ENCODE assay signal across 17 mouse cellular contexts in genomic region chr11:46205639-46206409, GRCm38 (mm10). TPM values are rescaled to one million over a fixed set of nuclear protein-coding genes. Genes with fewer than 3 reads are reported as not detected.
DNase-seq lines count a peak whose midpoint lies in the region; ATAC-seq and TF ChIP-seq lines count a peak whose summit lies in the region.
"Had no signal": no experiment of that assay in that cellular context is flagged by ENCODE, and none has a peak within 500 bp of the region (broad histone marks: within the 10 kb centered on the region; RNA-seq: fewer than 3 reads in every experiment).

No protein-coding gene starts in this region.

- peak; percentile 34; the same call in 1 of the 2 replicates for ATAC-seq in kidney, embryonic 15.5 days (replicated peaks; ENCODE audit: low FRiP score)
- ATAC-seq in lung, postnatal 0 days: peak; percentile 53
- ATAC-seq: forebrain, embryonic 14.5 days had no signal

- no peaks in the 10 kb centered on the region for H3K9me3 ChIP-seq in kidney, embryonic 15.5 days (replicated peaks)
- H3K9me3 ChIP-seq in lung, postnatal 0 days (ENCODE audit: low read length): no peaks in the 10 kb centered on the region
- H3K9me3 ChIP-seq: embryonic facial prominence, embryonic 12.5 days; midbrain, embryonic 10.5 days had no signal

- no peaks in the 10 kb centered on the region for H3K27me3 ChIP-seq in kidney, embryonic 15.5 days
- H3K27me3 ChIP-seq in kidney, adult 2 months (replicated peaks; ENCODE audit: control insufficient read depth, insufficient read depth, low read length): no peaks in the 10 kb centered on the region
- H3K27me3 ChIP-seq in lung, postnatal 0 days (replicated peaks; ENCODE audit: insufficient read depth, low read length): no peaks in the 10 kb centered on the region
- H3K27me3 ChIP-seq: embryonic facial prominence, embryonic 12.5 days had no signal

- H3K27ac ChIP-seq in kidney, embryonic 15.5 days: peak overlapping the region; percentile 58
- no peak overlapping the region for H3K27ac ChIP-seq in kidney, adult 2 months (ENCODE audit: insufficient read depth, low read depth, low read length)
- H3K27ac ChIP-seq in lung, postnatal 0 days (ENCODE audit: low read length): no peak overlapping the region
- H3K27ac ChIP-seq: embryonic facial prominence, embryonic 12.5 days; midbrain, embryonic 10.5 days had no signal

- no peaks in the 10 kb centered on the region for H3K36me3 ChIP-seq in kidney, embryonic 15.5 days
- no peaks in the 10 kb centered on the region for H3K36me3 ChIP-seq in kidney, adult 2 months (ENCODE audit: control insufficient read depth, insufficient read depth, low read length)
- H3K36me3 ChIP-seq in lung, postnatal 0 days (ENCODE audit: insufficient read depth, low read length): no peaks in the 10 kb centered on the region

- no peak overlapping the region for H3K4me3 ChIP-seq in kidney, embryonic 15.5 days (replicated peaks)
- no peak overlapping the region for H3K4me3 ChIP-seq in kidney, adult 2 months (ENCODE audit: insufficient read depth, low read depth, low read length)
- H3K4me3 ChIP-seq in lung, postnatal 0 days (ENCODE audit: low read depth, low read length): no peak overlapping the region
- H3K4me3 ChIP-seq: embryonic facial prominence, embryonic 12.5 days; midbrain, embryonic 10.5 days had no signal

- 0 out of 2 replicates have a peak overlapping the region, but pooled peaks have one; percentile 12 for H3K4me2 ChIP-seq in kidney, embryonic 15.5 days
- H3K4me2 ChIP-seq in lung, postnatal 0 days (replicated peaks; ENCODE audit: low read depth, low read length): no peak overlapping the region
- H3K4me2 ChIP-seq: embryonic facial prominence, embryonic 12.5 days had no signal

- no peak for TF ChIP-seq CTCF in kidney, adult 2 months (conservative IDR thresholded peaks at IDR 0.05; ENCODE audit: insufficient read depth, insufficient read length, low read depth, low read length)
- no peak for TF ChIP-seq CTCF in lung, postnatal 0 days (IDR thresholded peaks at IDR 0.05)

- H3K9ac ChIP-seq in kidney, embryonic 15.5 days: no peak overlapping the region
- H3K9ac ChIP-seq in lung, postnatal 0 days (replicated peaks; ENCODE audit: low read depth): no peak overlapping the region
- H3K9ac ChIP-seq: embryonic facial prominence, embryonic 12.5 days had no signal

- 20% methylated on average over 17 of the region's 17 CpGs for WGBS in kidney, embryonic 15.5 days
- 42% methylated on average over 17 of the region's 17 CpGs for WGBS in kidney, adult 2 months
- 30% methylated on average over 17 of the region's 17 CpGs for WGBS in lung, postnatal 0 days

- peak; percentile 51 for DNase-seq in embryo, embryonic 10 days (ENCODE audit: low spot score)
- DNase-seq in embryo, embryonic 11 days: no peak
- DNase-seq in kidney, adult 2 months: no peak
- peak; percentile 10 for DNase-seq in lung, postnatal 0 days (ENCODE audit: low spot score)
- DNase-seq in lung, postnatal 14 days: no peak
- peak; percentile 48 for DNase-seq in yolk sac, embryonic 10.5 days (ENCODE audit: low spot score)
- DNase-seq in frontal cortex, postnatal 10 days (ENCODE audit: low spot score in 2 of 2): no peak
- DNase-seq: adrenal gland, postnatal 25 days; cerebellum, adult 11 months; gastrocnemius, postnatal 36 days; spleen, adult 18-20 months; thymus, adult 18-20 months had no signal

- no peak for TF ChIP-seq EP300 in lung, postnatal 0 days (IDR thresholded peaks at IDR 0.05)

- no peak for TF ChIP-seq POLR2A in kidney, adult 2 months (IDR thresholded peaks at IDR 0.05; ENCODE audit: low read depth, low read length)

- H3K4me1 ChIP-seq in kidney, embryonic 15.5 days: peaks cover 40% of the 10 kb centered on the region
- H3K4me1 ChIP-seq in kidney, adult 2 months (ENCODE audit: control insufficient read depth, insufficient read depth, low read length): peaks cover 15% of the 10 kb centered on the region; the same call in 1 of the 2 replicates
- 0 out of 2 replicates have a peak, but pooled peaks cover 5% of the 10 kb centered on the region for H3K4me1 ChIP-seq in lung, postnatal 0 days (ENCODE audit: insufficient read depth, low read depth, low read length)

RNA-seq across cellular contexts. Expression of gene Fndc9, which starts 29.5 kb away (rescaled TPM):
- 0.13 and 0.21 TPM in 2 replicates for polyA plus RNA-seq in kidney, embryonic 15.5 days (2015; fragmentation: Nextera tagmentation; extraction: Ambion mirVana)
- polyA plus RNA-seq in kidney, adult 2 months (2012; rRNA removed): not detected in 2 replicates
- not detected in 2 replicates for polyA plus RNA-seq in lung, postnatal 0 days (2015; fragmentation: Nextera tagmentation; extraction: Ambion mirVana)
- polyA plus RNA-seq: liver, adult 2 months had no signal

RNA-seq across cellular contexts. Expression of gene Nipal4, which starts 39.5 kb away (rescaled TPM):
- polyA plus RNA-seq in kidney, embryonic 15.5 days (2015; fragmentation: Nextera tagmentation; extraction: Ambion mirVana): 0.48 and 1.2 TPM in 2 replicates
- 0.19 and 0.30 TPM in 2 replicates for polyA plus RNA-seq in kidney, adult 2 months (2012; rRNA removed)
- polyA plus RNA-seq in lung, postnatal 0 days (2015; fragmentation: Nextera tagmentation; extraction: Ambion mirVana): 0.35 and 0.41 TPM in 2 replicates
- polyA plus RNA-seq: liver, adult 2 months had no signal

Comparison
In these comparisons a context has a peak if more than half of its experiments do, and no peak if none do; other contexts are left out.
1. DNase-seq: peak in embryo, embryonic 10 days (single experiment), lung, postnatal 0 days (single experiment) and yolk sac, embryonic 10.5 days (single experiment); none in embryo, embryonic 11 days (single experiment), kidney, adult 2 months (single experiment), lung, postnatal 14 days (single experiment) and frontal cortex, postnatal 10 days (0 of 2).